In genomic region chr11:48816800-48817665, GRCm38 (mm10) we compare ENCODE assay signal across 8 mouse cellular contexts. TPM values are rescaled to one million over a fixed set of nuclear protein-coding genes. Genes with fewer than 3 reads are reported as not detected.
DNase-seq lines count a peak whose midpoint lies in the region; ATAC-seq and TF ChIP-seq lines count a peak whose summit lies in the region.

Gene Trim41, minus strand, starts transcription at chr11:48817353.

- POLR2A ChIA-PET in Patski (lab: Charles Lee): interaction anchor here (1.3 to 2.3 kb wide), 2 partner anchors 9 to 17 kb away, joined by 4 to 14 read pairs; partner anchors contain the start of gene Rack1

- peak within 1 kb of the TSS; percentile 76 for H3K4me3 ChIP-seq in hindbrain, embryonic 13.5 days

- peaks cover 33% of the 10 kb centered on the region for H3K4me1 ChIP-seq in hindbrain, embryonic 13.5 days (replicated peaks)

- in situ Hi-C loops in Patski (cut with MboI; ENCODE audit: low pct_unique_long_range_greater_than_20kb): loop anchor here (25.0 kb wide), 1 partner anchor 870 kb away; no protein-coding TSS in a partner anchor

- H3K27me3 ChIP-seq in Patski: no peaks in the 10 kb centered on the region
- H3K27me3 ChIP-seq in hindbrain, embryonic 13.5 days: 0 out of 2 replicates have a peak, but pooled peaks cover 3% of the 10 kb centered on the region

- peak; percentile 82 for ATAC-seq in Patski
- ATAC-seq in hindbrain, embryonic 13.5 days (ENCODE audit: low FRiP score): peak; percentile 98

- H3K9me3 ChIP-seq in hindbrain, embryonic 13.5 days: no peaks in the 10 kb centered on the region

- H3K36me3 ChIP-seq in hindbrain, embryonic 13.5 days: peaks cover 14% of the 10 kb centered on the region

- DNase-seq in Patski (ENCODE audit: low read depth, low spot score): peak; percentile 88
- DNase-seq in cerebellum, postnatal 14 days: peak; percentile 99 to 100
- DNase-seq in frontal cortex, postnatal 14 days (ENCODE audit: low spot score in 2 of 2): peak; percentile 98 to 99
- peak; percentile 94 to 98 for DNase-seq in layer of hippocampus, postnatal 25 days (ENCODE audit: extremely low spot score in 1 of 2, low spot score in 1 of 2)
- DNase-seq in lung, postnatal 25 days (ENCODE audit: low spot score): peak; percentile 99
- peak; percentile 98 for DNase-seq in retina, embryonic 14.5 days (ENCODE audit: low spot score)
- peak; percentile 100 for DNase-seq in thymus, postnatal 4 days

- peak within 1 kb of the TSS; percentile 81 for H3K4me2 ChIP-seq in hindbrain, embryonic 13.5 days

- CTCF ChIA-PET in Patski (lab: Charles Lee): interaction anchor here (1.2 kb wide), 1 partner anchor 21 kb away, joined by 3 read pairs; no protein-coding TSS in a partner anchor

- peak within 1 kb of the TSS; percentile 97 for H3K27ac ChIP-seq in hindbrain, embryonic 13.5 days

- TF ChIP-seq CTCF in Patski (IDR thresholded peaks at IDR 0.05): no peak

- peak within 1 kb of the TSS; percentile 82 for H3K9ac ChIP-seq in hindbrain, embryonic 13.5 days

- under 1% methylated on average over 73 of the region's 77 CpGs for whole genome bisulfite sequencing in hindbrain, embryonic 13.5 days

RNA-seq across cellular contexts. Expression of gene Trim41, which starts in this region (rescaled TPM):
- polyA plus RNA-seq in Patski (2021): 63.9 TPM
- 7.5 TPM in 2 replicates for polyA plus RNA-seq in hindbrain, embryonic 13.5 days (2015; fragmentation: Nextera tagmentation; extraction: Ambion mirVana)
- total RNA-seq in layer of hippocampus, postnatal 25 days (2021): 10 to 100 TPM; 50.1 to 50.4 TPM

Comparison
In these comparisons a context has a peak if more than half of its experiments do, and no peak if none do; other contexts are left out.
1. Peak in every context shown above with its lines: DNase-seq, ATAC-seq, H3K4me3 ChIP-seq and H3K27ac ChIP-seq.